Mouse (Mus musculus) kidney, postnatal 14 days (tissue): ENCODE results near the gene Serpinb6b.
A peak's percentile ranks its signal among the peaks of the same experiment; 100 is the strongest.

Experiments used
- DNase-seq: peaks from one replicate; pipeline ENCODE4 v3.0.0; 2022; ENCODE audit warnings: mixed read lengths

Serpinb6b gene

GRCm38 (mm10) chr13:32974889-32975460, 10.0 kb downstream of the Serpinb6b start:
- no peak for DNase-seq

GRCm38 (mm10) chr13:32975710-32976109, 10.7 kb downstream of the Serpinb6b start:
- DNase-seq, result no peak

GRCm38 (mm10) chr13:32982556-32983042, 17.6 kb downstream of the Serpinb6b start:
- DNase-seq, result no peak

- no peak for DNase-seq
Observed at GRCm38 (mm10) chr13:32986256-32986655, 21.2 kb downstream of the Serpinb6b start.

GRCm38 (mm10) chr13:32993152-32993893, 28.3 kb downstream of the Serpinb6b start:
- peak; percentile 24 for DNase-seq

- no peak for DNase-seq
Observed at GRCm38 (mm10) chr13:32993894-32994242, 28.9 kb downstream of the Serpinb6b start.

- no peak for DNase-seq
Observed at GRCm38 (mm10) chr13:32995051-32995450, 30.0 kb downstream of the Serpinb6b start.

- DNase-seq, result no peak
Observed at GRCm38 (mm10) chr13:33001341-33001740, 36.3 kb downstream of the Serpinb6b start.

- DNase-seq, result no peak
Observed at GRCm38 (mm10) chr13:33002950-33003349, 37.9 kb downstream of the Serpinb6b start, which contains the start of gene Serpinb9. TSS of gene Serpinb9 (plus strand) at chr13:33003250.

GRCm38 (mm10) chr13:33003523-33004413, 38.8 kb downstream of the Serpinb6b start:
- no peak for DNase-seq

- DNase-seq, result peak; percentile 91
Observed at GRCm38 (mm10) chr13:33004414-33005105, 39.6 kb downstream of the Serpinb6b start.

- no peak for DNase-seq
Observed at GRCm38 (mm10) chr13:33005501-33006075, 40.6 kb downstream of the Serpinb6b start.

- DNase-seq, result no peak
Observed at GRCm38 (mm10) chr13:33006555-33006954, 41.5 kb downstream of the Serpinb6b start.

GRCm38 (mm10) chr13:33012395-33012794, 47.4 kb downstream of the Serpinb6b start:
- no peak for DNase-seq

GRCm38 (mm10) chr13:33013271-33013670, 48.3 kb downstream of the Serpinb6b start:
- no peak for DNase-seq

- no peak for DNase-seq
Observed at GRCm38 (mm10) chr13:33022371-33022770, 57.4 kb downstream of the Serpinb6b start.

GRCm38 (mm10) chr13:33026427-33027057, 61.5 kb downstream of the Serpinb6b start:
- no peak for DNase-seq

GRCm38 (mm10) chr13:33027244-33027643, 62.2 kb downstream of the Serpinb6b start, which contains the start of gene Serpinb9b:
TSS of gene Serpinb9b (plus strand) at chr13:33027416.
- DNase-seq, result no peak

- no peak for DNase-seq
Observed at GRCm38 (mm10) chr13:33028146-33028545, 63.1 kb downstream of the Serpinb6b start.

GRCm38 (mm10) chr13:33028550-33028949, 63.5 kb downstream of the Serpinb6b start:
- DNase-seq, result no peak
